Mouse (Mus musculus) urinary bladder, postnatal 4 days (tissue): ENCODE results near the gene Dab2ip.

Experiments used
- DNase-seq, 2 experiments: peaks; one replicate each; pipeline ENCODE4 v3.0.0; 2021 to 2022; ENCODE audit warnings: low spot score in 2 of 2

Dab2ip gene

GRCm38 (mm10) chr2:35622261-35623103 lies 64.4 kb downstream of the Dab2ip start:
- no peak for DNase-seq

- DNase-seq: no peak
Measured at GRCm38 (mm10) chr2:35623104-35623377, 65.0 kb downstream of the Dab2ip start.

DNA sequence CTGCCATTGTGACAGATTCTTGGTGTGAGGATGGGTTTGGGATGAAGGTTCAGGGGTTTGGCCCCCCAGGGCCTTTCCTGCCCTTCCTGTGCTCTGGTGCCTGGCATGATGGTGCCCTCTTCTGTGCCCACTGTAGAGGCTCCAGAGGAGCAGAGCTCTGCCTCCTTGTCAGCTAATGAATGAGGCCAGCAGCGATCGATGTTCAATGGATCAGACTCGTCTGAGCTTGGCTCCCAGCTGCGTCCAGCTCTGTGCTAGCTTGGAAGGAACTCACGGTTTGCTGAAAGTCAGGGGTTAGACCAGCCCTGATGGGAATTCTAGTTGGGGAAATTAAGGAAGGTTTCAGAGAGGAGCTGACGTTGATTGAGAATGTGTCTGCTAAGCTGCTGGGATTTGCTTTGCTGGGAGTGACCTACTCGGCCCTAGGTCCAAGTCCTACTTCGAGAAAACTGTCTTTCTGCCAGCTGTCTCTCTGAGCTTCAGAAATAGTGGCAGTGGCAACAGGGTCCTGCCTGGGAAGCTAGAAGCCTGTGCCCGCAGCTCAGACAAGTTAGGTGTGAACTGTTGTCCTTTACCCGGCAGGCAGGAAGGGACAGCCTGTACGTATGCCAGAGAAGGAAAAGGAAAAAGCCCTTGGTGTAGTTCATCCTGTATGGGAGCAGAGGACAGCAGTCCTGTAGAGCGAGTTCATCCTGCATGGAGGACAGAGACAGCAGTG lies 65.5 kb downstream of the Dab2ip start:
- DNase-seq: no peak

DNA sequence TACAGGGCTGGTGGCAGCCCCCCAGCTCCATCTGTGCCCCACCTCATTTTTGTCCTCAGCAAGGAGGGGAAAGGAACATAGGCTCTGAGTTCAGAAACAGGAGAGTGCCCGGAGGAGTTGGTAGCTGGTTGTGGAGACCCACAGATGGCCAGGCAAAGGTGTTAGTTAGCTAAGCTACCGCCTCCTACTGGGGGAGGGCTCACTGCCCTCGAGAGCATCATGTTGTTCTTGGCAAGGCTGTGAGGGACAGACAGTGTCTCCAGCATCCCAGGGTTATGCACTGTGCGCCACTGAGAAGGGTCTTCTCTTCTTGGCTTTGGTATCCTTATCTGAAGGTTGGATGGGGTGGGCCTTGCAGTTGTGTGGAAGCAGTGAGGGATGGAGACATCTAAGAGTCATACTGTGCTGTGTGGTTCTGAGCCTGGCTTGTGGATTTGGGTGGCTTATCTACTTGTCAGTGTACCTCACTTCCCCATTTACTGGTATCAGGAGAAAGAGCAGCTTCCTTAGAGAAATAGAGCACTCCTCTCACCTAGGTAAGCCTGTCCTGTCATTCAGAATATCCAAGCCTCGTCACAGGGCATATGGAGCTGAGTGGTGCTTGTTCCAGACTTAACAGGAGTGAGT lies 66.4 kb downstream of the Dab2ip start:
- no peak for DNase-seq

DNA sequence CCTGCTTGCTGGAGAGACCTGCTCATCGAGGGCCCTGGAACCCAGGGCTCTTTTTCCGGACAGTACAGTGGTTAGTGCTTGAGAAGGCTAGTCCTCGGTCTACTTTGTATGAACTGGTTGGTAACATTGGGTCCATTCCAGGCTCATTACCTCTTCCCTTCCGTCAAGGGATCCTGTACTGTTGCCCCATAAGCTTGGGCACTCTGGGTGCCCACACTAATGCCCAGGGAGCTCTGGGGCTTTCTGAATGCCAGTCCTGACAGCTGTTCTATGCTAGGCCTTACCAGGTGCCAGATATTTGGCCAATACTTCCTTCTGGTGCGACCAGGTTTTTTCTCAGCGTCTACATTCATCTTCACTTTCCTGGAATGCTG lies 66.9 kb downstream of the Dab2ip start:
- no peak for DNase-seq

DNA sequence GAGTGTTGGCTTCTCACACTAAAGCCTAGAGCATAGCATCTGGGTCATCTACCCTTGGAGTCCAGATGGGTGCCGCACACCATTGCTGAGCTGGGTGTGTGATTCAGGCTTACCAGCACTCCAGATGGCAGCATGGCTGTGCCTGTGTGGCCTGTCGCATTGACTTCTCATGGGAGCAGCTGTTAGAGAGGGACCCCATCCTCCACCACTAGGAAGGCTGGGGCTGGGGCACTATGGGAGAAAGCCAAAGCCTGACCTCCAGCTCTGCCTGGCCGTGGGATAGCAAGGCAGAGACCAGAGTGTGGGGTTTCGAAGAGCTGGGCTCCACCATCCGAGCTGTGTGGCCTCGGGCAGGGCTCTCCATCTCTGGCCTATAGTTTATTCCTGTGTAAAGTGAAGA lies 67.5 kb downstream of the Dab2ip start:
- no peak for DNase-seq

GRCm38 (mm10) chr2:35626181-35626727 lies 68.2 kb downstream of the Dab2ip start:
- DNase-seq: no peak

DNA sequence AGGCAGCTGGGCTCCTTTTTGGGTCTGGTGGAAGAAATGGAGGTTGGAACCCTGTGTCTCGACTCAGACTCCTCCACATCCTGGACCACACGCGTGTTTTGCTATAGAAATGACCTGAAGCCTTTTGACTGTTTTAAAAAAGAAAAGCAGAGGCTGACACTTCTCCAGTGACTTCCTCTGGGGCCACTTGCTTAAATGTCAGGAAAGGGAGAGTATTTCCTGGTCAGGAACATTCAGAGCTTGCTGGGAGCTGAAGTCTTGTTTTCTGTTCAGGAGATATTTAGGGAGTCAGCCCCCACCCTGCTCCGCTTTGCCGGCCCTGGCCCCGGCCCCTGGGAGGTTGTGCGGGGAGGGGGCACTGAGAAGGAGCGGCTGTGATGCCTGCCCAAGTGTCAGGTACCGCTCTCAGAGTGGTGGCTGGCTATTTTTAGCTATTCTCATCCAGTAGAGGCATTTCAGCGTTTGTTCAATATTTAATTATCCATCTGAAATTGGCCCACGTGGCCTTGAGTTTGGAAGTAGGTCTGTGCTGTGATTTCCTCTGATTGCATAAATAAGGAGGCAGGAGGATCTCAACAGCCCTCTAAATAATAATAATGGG lies 69.3 kb downstream of the Dab2ip start:
- DNase-seq: no peak

- DNase-seq: no peak
Measured at GRCm38 (mm10) chr2:35628052-35628451, 70.0 kb downstream of the Dab2ip start.

- DNase-seq: no peak
Measured at GRCm38 (mm10) chr2:35628656-35629055, 70.6 kb downstream of the Dab2ip start.

DNA sequence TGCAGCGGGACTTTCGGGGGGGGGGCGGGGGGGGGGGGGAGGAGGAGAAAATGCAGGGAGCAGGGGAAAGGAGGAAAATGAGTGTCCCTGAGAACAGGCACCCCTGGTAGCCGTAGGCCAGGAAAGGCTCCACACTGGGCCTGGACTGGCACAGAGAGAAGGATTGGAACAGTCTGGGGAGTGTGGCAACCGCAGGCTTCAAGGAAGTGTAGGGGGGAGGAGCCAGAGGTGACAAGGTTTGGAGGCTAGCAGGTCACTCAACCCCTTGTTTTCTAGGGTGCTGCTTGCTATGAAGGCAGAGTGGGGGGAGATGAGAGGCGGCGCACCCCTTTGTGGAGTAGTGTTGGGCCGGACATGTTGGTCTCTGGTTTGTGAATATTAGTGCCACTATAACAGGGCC lies 71.1 kb downstream of the Dab2ip start:
- no peak for DNase-seq

DNA sequence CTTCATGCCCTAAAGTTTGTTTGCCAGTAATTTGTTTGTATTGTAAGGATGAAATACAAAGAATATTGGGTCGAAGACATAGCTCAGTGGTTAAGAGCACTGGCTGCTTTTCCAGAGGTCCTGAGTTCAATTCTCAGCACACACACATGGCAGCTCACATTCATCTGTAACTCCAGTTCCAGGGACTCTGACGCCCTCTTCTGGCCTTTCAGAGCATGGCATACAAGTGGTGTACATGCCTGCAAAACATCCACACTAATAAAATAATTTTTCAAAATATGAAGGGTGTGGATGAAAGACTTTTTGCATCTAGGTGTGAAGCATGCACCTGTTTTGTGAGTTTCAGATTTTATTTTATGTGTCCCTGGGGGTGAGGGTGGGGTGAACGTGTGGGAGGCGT lies 75.3 kb downstream of the Dab2ip start:
- DNase-seq: no peak

GRCm38 (mm10) chr2:35634963-35635362 lies 76.9 kb downstream of the Dab2ip start:
- DNase-seq: no peak

DNA sequence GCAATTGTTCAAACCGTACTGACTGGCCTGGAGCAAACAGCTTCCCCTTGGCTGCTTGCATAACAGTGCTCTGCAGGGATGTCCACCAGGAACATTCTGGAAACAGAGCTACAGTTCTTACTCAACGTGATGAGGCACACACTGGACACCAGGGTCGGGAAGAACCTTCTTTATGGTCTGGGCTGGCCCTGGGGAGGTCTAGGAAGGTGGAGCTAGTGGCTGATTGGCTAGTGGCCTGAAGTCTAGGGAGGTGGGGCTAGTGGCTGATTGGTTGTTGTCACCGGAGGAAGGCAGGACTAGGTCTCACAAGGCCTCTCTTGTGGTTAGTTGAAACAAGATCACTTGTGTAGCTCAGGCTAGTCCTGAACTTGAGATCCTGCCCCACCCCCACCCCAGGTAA lies 77.5 kb downstream of the Dab2ip start:
- no peak for DNase-seq

GRCm38 (mm10) chr2:35637880-35638535 lies 79.9 kb downstream of the Dab2ip start:
- no peak for DNase-seq

- no peak for DNase-seq
Measured at GRCm38 (mm10) chr2:35639799-35640198, 81.7 kb downstream of the Dab2ip start.

GRCm38 (mm10) chr2:35640576-35640975 lies 82.5 kb downstream of the Dab2ip start:
- DNase-seq: peak; percentile 47 to 72

DNA sequence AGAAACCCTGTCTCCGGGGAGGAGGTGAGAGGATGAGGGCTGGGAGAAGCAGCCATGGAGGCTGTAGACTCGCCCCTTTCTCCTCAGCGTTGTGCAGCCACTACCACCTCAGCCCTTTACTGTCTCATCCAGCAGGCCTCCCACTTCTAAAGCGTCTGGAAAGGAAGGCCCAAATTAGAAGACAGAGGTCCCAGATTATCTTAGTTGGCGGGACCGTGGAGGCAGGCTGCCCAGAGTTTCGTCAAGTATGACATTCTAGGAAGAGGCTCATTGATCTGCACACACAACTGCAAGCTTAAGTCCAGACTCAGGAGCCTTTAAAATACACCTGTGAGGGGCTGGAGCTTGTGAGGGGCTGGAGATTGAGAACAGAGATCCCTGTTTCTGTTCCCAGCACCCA lies 84.2 kb downstream of the Dab2ip start:
- DNase-seq: no peak

DNA sequence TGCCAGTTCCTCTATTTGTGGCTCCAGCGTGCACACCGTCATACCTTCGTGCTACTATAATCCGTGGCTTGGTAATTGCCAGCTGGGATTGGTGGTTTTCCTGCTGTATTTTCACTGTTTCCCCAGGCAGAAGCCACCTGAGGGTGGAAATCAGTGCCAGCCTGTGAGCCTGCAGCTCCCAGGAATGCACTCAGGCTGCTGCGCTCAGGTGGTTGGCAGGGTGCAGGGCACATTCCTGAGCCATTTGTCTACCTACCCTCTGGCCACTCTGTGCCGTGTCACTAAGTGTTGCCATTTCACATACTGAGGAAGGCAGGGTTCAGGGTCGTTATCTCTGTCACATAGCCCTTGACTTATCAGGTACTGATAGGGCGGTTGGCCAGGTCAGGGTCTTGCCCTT lies 88.5 kb downstream of the Dab2ip start:
- DNase-seq: no peak

DNA sequence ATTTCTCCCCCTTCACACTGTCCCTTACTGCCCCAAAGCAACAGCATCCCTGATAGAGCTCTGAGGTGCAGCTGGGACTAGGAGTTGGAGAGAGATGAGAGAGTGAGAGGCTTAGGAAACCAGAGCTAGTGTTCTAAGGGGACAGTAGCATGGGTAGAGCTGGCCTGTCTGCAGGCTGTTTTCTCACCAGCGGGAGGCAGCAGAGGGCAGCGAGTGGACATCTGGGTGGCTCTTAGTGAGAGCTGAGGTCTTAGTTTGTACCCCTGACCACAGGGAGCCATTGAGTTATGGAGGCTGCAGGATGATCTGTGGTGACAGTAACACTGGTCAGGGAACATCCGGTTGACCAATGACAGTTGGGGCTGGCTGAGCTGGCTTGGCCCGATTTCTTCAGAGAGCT lies 91.6 kb downstream of the Dab2ip start:
- DNase-seq: peak; percentile 69 to 88

DNA sequence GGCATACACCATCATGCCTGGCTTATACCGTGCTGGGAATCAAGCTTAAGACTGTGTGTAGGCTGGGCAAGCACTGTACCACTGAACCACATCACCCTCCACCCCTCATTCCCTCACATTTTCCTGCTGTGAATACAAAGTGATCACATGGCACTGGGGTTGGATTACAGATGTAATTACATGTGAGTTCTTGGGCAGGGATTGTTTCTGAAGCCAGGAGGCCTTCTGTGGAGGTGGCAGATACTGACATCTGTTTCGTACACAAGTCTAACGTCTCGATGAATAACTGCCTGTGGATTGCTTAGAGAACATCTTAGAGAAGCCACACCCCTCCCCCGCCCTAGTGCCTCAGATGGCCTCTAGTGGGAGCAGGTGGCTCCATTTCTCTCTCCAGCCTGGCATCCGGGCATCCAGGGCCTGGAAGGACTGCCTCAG lies 93.2 kb downstream of the Dab2ip start:
- DNase-seq: no peak

DNA sequence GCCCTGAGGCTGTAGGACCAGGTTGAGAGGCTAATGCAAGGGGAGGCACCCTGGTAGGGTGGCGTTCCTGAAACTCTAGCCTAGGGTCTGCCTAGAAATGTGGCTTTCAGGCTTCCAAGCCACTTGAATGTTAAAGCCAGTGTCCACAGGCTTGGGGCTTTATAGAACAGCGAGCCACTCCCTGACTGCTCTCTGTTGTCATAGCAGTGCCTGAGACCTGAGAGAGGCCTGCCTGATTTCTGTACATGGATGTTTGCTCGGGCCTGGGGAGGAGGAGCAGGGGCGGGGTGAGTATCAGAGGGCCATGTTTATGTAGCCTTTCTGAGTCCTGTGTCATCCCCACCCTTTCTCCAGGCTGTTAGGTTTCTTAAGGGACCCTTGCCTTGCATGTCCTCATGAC lies 94.9 kb downstream of the Dab2ip start:
- no peak for DNase-seq
